Mouse (Mus musculus) embryonic facial prominence, embryonic 15.5 days (tissue): ENCODE results near the gene Ldhb. TPM values are rescaled to one million over a fixed set of nuclear protein-coding genes. Genes with fewer than 3 reads are reported as not detected.
"Not testable (repeated sequence)": the region's sequence is repeated elsewhere in the genome, so short reads cannot be mapped to it uniquely, and the experiment has no call there.

Source experiments
- ATAC-seq: fragments of 200-750 bp; cut with Nextera tagmentation; 2 replicates; pipeline ENCODE4 v1.8.0; 2017; ENCODE audit warnings: low read depth, moderate TSS enrichment; ENCODE audit not compliant: insufficient number of reproducible peaks, low FRiP score, low TSS enrichment
- H3K27ac ChIP-seq: fragments of 300-500 bp; sonication (generic); replicated peaks from 2 replicates; pipeline ENCODE4 v1.5.1; 2015; ENCODE audit warnings: mild to moderate bottlenecking, inconsistent platforms
- H3K27me3 ChIP-seq: fragments of 300-500 bp; sonication (generic); 2 replicates; pipeline ENCODE4 v1.6.1; 2015; ENCODE audit warnings: inconsistent platforms
- H3K36me3 ChIP-seq: fragments of 300-500 bp; sonication (generic); 2 replicates; pipeline ENCODE4 v1.6.1; 2015; ENCODE audit warnings: mild to moderate bottlenecking, inconsistent platforms
- H3K4me1 ChIP-seq: fragments of 300-500 bp; sonication (generic); 2 replicates; pipeline ENCODE4 v1.6.1; 2015; ENCODE audit warnings: inconsistent platforms
- H3K4me2 ChIP-seq: fragments of 300-500 bp; sonication (generic); replicated peaks from 2 replicates; pipeline ENCODE4 v1.6.1; 2015; ENCODE audit warnings: mild to moderate bottlenecking, inconsistent platforms
- H3K4me3 ChIP-seq: fragments of 300-500 bp; sonication (generic); replicated peaks from 2 replicates; pipeline ENCODE4 v1.5.1; 2015; ENCODE audit warnings: mild to moderate bottlenecking, inconsistent platforms
- H3K9ac ChIP-seq: fragments of 300-500 bp; sonication (generic); 2 replicates; pipeline ENCODE4 v1.6.1; 2015; ENCODE audit warnings: inconsistent platforms
- H3K9me3 ChIP-seq: fragments of 300-500 bp; sonication (generic); replicated peaks from 2 replicates; pipeline ENCODE4 v1.6.1; 2016; ENCODE audit warnings: inconsistent platforms
- whole genome bisulfite sequencing: fragments of 180-500 bp; shearing (Covaris S2); methylation state at CpG from one replicate; pipeline ENCODE4 v1.1.7; 2015; 5-methylcytosine and 5-hydroxymethylcytosine counted together
- polyA plus RNA-seq: library from polyadenylated mRNA; unstranded; fragments of >200 nt; fragmentation: Nextera tagmentation; extraction: Ambion mirVana; gene quantifications from 2 replicates; pipeline ENCODE4 v1.2.1, GENCODE M21; 2015

Ldhb gene
- polyA plus RNA-seq, 1 experiment from 2014 or later: 225 TPM

GRCm38 (mm10) chr6:142538503-142538902 lies 30.7 kb upstream of the Ldhb start:
- Histone ChIP-seq H3K27ac (no peak overlapping the region), H3K27me3 (no peaks in the 10 kb centered on the region), H3K36me3 (no peaks in the 10 kb centered on the region), H3K4me3 (no peak overlapping the region), H3K4me2 (no peak overlapping the region), H3K4me1 (no peaks in the 10 kb centered on the region), H3K9ac (no peak overlapping the region), H3K9me3 (no peaks in the 10 kb centered on the region)
- 73% methylated on average over 17 of the region's 17 CpGs for WGBS
- ATAC-seq: no peak

GRCm38 (mm10) chr6:142533412-142533811 lies 25.7 kb upstream of the Ldhb start:
- Histone ChIP-seq H3K4me1 (no peaks in the 10 kb centered on the region), H3K9me3 (no peaks in the 10 kb centered on the region), H3K9ac (no peak overlapping the region), H3K27ac (no peak overlapping the region), H3K4me3 (no peak overlapping the region), H3K36me3 (no peaks in the 10 kb centered on the region), H3K4me2 (no peak overlapping the region), H3K27me3 (no peaks in the 10 kb centered on the region)
- no peak for ATAC-seq
- 73% methylated on average over 5 of the region's 5 CpGs for WGBS

- no peaks in the 10 kb centered on the region for H3K36me3 ChIP-seq
- 88% methylated on average over 2 of the region's 2 CpGs for WGBS
- H3K4me1 ChIP-seq: no peaks in the 10 kb centered on the region
- no peaks in the 10 kb centered on the region for H3K27me3 ChIP-seq
- no peak overlapping the region for H3K27ac ChIP-seq
- H3K9me3 ChIP-seq: no peaks in the 10 kb centered on the region
- no peak for ATAC-seq
- H3K9ac ChIP-seq: no peak overlapping the region
- no peak overlapping the region for H3K4me2 ChIP-seq
- no peak overlapping the region for H3K4me3 ChIP-seq
Measured at GRCm38 (mm10) chr6:142532686-142533085, 24.9 kb upstream of the Ldhb start.

- Histone ChIP-seq H3K9ac (no peak overlapping the region), H3K9me3 (no peaks in the 10 kb centered on the region), H3K4me3 (no peak overlapping the region), H3K36me3 (no peaks in the 10 kb centered on the region), H3K27ac (no peak overlapping the region), H3K27me3 (no peaks in the 10 kb centered on the region), H3K4me2 (no peak overlapping the region), H3K4me1 (no peaks in the 10 kb centered on the region)
- no peak for ATAC-seq
- WGBS: 93% methylated on average over 17 of the region's 17 CpGs
Measured at GRCm38 (mm10) chr6:142532141-142532540, 24.4 kb upstream of the Ldhb start.

GRCm38 (mm10) chr6:142530378-142530777 lies 22.6 kb upstream of the Ldhb start:
- no peak for ATAC-seq
- H3K4me3 ChIP-seq: no peak overlapping the region
- H3K4me1 ChIP-seq: no peaks in the 10 kb centered on the region
- WGBS: 81% methylated on average over 5 of the region's 5 CpGs
- no peak overlapping the region for H3K9ac ChIP-seq
- H3K27me3 ChIP-seq: no peaks in the 10 kb centered on the region
- H3K36me3 ChIP-seq: no peaks in the 10 kb centered on the region
- H3K9me3 ChIP-seq: no peaks in the 10 kb centered on the region
- H3K27ac ChIP-seq: no peak overlapping the region
- H3K4me2 ChIP-seq: no peak overlapping the region

GRCm38 (mm10) chr6:142529680-142530079 lies 21.9 kb upstream of the Ldhb start:
- Histone ChIP-seq H3K4me3 (no peak overlapping the region), H3K9me3 (no peaks in the 10 kb centered on the region), H3K36me3 (no peaks in the 10 kb centered on the region), H3K4me2 (no peak overlapping the region), H3K27ac (no peak overlapping the region), H3K4me1 (no peaks in the 10 kb centered on the region), H3K27me3 (no peaks in the 10 kb centered on the region), H3K9ac (no peak overlapping the region)
- 80% methylated on average over 8 of the region's 8 CpGs for WGBS
- no peak for ATAC-seq

- no peak for ATAC-seq
- H3K4me1 ChIP-seq: no peaks in the 10 kb centered on the region
- 38% methylated on average over 1 of the region's 1 CpGs for WGBS
- no peaks in the 10 kb centered on the region for H3K9me3 ChIP-seq
- H3K27me3 ChIP-seq: no peaks in the 10 kb centered on the region
- H3K9ac ChIP-seq: no peak overlapping the region
- no peak overlapping the region for H3K27ac ChIP-seq
- no peak overlapping the region for H3K4me3 ChIP-seq
- H3K36me3 ChIP-seq: no peaks in the 10 kb centered on the region
- no peak overlapping the region for H3K4me2 ChIP-seq
Measured at GRCm38 (mm10) chr6:142527931-142528562, 20.3 kb upstream of the Ldhb start.

- ATAC-seq: no peak
- Histone ChIP-seq H3K4me3 (no peak overlapping the region), H3K36me3 (no peaks in the 10 kb centered on the region), H3K4me2 (no peak overlapping the region), H3K9me3 (no peaks in the 10 kb centered on the region), H3K27ac (no peak overlapping the region), H3K9ac (no peak overlapping the region), H3K4me1 (no peaks in the 10 kb centered on the region), H3K27me3 (no peaks in the 10 kb centered on the region)
- WGBS: 5% methylated on average over 4 of the region's 4 CpGs
Measured at GRCm38 (mm10) chr6:142524635-142525308, 17.0 kb upstream of the Ldhb start.

GRCm38 (mm10) chr6:142521591-142522110 lies 13.9 kb upstream of the Ldhb start:
- H3K4me1 ChIP-seq: no peaks in the 10 kb centered on the region
- no peak overlapping the region for H3K9ac ChIP-seq
- no peak overlapping the region for H3K27ac ChIP-seq
- H3K9me3 ChIP-seq: no peaks in the 10 kb centered on the region
- H3K4me2 ChIP-seq: no peak overlapping the region
- no peaks in the 10 kb centered on the region for H3K27me3 ChIP-seq
- no peaks in the 10 kb centered on the region for H3K36me3 ChIP-seq
- 79% methylated on average over 12 of the region's 12 CpGs for WGBS
- ATAC-seq: no peak
- H3K4me3 ChIP-seq: no peak overlapping the region

- no peaks in the 10 kb centered on the region for H3K4me1 ChIP-seq
- H3K27me3 ChIP-seq: no peaks in the 10 kb centered on the region
- no peaks in the 10 kb centered on the region for H3K36me3 ChIP-seq
- no peaks in the 10 kb centered on the region for H3K9me3 ChIP-seq
- no peak overlapping the region for H3K4me3 ChIP-seq
- H3K4me2 ChIP-seq: no peak overlapping the region
- H3K9ac ChIP-seq: no peak overlapping the region
- no peak for ATAC-seq
- WGBS: 9% methylated on average over 6 of the region's 6 CpGs
- no peak overlapping the region for H3K27ac ChIP-seq
Measured at GRCm38 (mm10) chr6:142519110-142519509, 11.4 kb upstream of the Ldhb start.

- not testable (repeated sequence) for H3K9ac ChIP-seq, H3K4me2 ChIP-seq, H3K9me3 ChIP-seq, ATAC-seq, H3K27ac ChIP-seq, H3K27me3 ChIP-seq, H3K36me3 ChIP-seq, H3K4me1 ChIP-seq, H3K4me3 ChIP-seq
- WGBS: 73% methylated on average over 9 of the region's 9 CpGs
Measured at GRCm38 (mm10) chr6:142515379-142515778, 7.6 kb upstream of the Ldhb start.

GRCm38 (mm10) chr6:142514912-142515311 lies 7.2 kb upstream of the Ldhb start:
- Histone ChIP-seq H3K4me3 (no peak overlapping the region), H3K4me2 (no peak overlapping the region), H3K9ac (no peak overlapping the region), H3K36me3 (no peaks in the 10 kb centered on the region), H3K27ac (no peak overlapping the region), H3K4me1 (no peaks in the 10 kb centered on the region), H3K9me3 (no peaks in the 10 kb centered on the region), H3K27me3 (peaks cover 7% of the 10 kb centered on the region)
- ATAC-seq: no peak
- WGBS: 2% methylated on average over 10 of the region's 10 CpGs
